Mouse (Mus musculus) heart, postnatal 4 days (tissue): ENCODE data around the gene Ablim1. TPM values are rescaled to one million over a fixed set of nuclear protein-coding genes. Genes with fewer than 3 reads are reported as not detected.

Source experiments
- DNase-seq: peaks from one replicate; pipeline ENCODE4 v3.0.0; 2021
- total RNA-seq, 2 experiments: library from RNA; stranded (reverse); gene quantifications; 2 replicates each; pipeline ENCODE4 v1.2.3; 2021

The Ablim1 gene
- total RNA-seq, 2 experiments from 2014 or later, result 312 to 353 TPM

DNA sequence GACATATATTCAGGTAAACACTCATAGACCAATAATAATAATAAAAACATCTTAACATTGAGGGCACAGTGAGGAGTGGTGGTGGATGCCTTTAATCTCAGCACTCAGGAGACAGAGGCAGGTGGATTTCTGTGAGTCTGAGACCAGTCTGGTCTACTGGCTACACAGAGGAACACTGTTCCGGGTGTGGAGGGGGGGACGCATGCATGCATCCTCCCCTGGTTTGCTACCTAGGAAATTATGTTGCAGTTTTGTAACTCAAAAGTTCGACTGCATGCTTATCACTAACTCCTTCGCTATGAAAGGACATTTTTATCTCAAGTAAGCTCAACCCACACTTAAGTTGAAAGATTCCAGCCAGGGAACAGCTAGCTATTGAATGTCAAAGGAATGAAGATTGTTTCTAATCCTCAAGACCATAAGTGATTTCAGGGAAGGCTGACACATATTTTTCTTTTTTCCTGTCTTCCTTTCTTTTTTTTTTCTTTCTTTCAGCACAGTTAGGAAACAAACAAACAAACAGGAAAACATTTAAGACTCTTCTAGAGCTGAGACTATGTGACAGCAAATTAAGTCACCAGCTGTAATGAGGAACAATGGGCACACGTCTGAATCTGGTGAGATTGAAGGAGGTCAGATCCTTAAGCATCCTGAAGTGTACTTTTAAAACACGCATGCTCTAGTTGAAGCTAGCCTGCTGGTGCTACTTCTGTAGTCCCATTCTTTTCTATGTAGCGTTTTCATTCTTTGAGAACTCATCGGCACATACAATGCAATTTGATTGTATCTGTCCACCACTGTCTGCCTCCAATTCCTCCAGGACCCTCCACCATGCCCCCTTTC lies 26.4 kb upstream of the Ablim1 start:
- no peak for DNase-seq

DNA sequence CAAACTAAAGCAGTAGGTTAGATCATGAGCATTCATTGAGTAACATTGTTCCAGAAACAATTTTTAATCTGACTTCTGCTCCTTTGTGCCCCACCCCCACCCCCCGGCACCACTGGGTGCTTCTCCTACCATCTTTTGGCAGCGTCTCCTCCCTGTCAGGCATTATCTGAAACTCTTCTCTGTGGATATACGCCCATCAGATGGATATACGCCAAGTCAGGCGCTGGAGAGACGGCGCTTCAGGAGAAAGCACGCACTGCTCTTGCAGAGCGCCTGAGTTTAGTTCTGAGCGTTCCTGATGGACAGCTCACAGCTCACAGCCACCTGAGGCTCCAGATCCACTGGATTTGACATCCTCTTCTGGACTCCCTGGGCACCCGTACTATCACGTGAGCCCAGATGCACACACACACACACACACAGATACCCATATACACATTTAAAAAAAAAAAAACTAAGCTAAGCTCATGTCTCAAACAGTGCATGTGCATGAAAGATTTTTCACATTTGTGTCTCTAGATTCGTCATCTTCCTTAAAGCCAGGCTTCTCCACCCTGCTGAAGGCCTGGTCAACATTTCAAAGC lies 24.7 kb upstream of the Ablim1 start:
- no peak for DNase-seq

GRCm38 (mm10) chr19:57335135-57335534 lies 20.4 kb upstream of the Ablim1 start:
- no peak for DNase-seq

- no peak for DNase-seq
Observed at GRCm38 (mm10) chr19:57333356-57333755, 18.6 kb upstream of the Ablim1 start.

DNA sequence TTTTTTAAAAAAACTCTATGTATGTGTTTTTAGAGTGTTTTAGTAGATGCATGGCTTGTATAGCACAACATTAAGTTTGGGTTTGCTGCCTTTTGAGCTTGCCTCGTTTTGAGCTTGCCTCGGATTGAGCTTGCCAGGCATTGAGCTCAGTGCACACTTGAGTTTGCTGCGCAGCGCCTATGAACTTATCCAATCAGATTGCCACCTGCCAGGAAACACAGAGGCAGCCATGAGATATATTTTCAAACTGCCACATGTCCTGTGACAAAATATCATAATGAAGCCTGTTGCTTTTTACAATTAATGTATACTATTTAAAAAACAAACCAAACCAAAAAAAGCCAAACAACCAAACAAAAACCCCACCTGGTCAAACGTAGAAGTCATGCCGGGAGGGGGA lies 16.5 kb upstream of the Ablim1 start:
- no peak for DNase-seq

GRCm38 (mm10) chr19:57330309-57330708 lies 15.6 kb upstream of the Ablim1 start:
- DNase-seq, result no peak

DNA sequence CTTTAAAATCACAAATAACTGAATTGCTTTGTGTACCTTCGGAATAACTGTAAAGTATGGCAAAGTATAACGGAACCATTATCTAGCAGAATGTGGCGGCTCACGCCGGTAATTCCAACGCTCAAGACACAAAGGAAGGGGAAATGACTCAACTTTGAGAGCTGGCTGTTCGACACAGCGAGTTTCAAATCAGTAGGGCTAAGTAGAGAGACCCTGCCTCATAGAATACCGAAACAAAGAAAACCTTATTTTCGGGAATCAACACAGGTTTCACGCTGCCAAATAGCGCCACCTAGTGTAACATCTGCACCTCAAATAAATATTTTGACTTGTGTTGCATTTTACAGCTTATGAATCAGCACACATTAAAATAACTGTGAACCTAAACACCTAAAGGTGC lies 14.1 kb upstream of the Ablim1 start:
- DNase-seq, result peak; percentile 69

DNA sequence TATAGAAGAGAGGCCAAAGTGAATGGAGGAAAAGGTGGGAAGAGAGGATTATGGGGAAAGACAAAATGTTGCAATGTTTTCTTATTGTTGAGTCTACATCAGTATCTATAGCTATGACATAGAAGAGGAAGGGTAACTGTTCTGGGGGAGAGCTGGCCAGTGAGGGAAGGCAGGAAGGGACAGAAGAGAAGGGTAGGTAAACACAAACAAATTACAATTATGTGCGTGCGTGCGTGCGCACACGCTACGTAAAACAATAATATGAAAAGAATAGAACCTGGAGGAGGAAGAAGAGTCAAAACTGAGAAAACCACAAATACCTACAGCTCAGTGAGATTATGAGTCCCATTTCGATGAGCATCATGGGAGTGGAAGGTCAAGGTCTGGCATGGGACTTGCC lies 13.6 kb upstream of the Ablim1 start:
- DNase-seq, result no peak

GRCm38 (mm10) chr19:57327679-57328078 lies 13.0 kb upstream of the Ablim1 start:
- no peak for DNase-seq

DNA sequence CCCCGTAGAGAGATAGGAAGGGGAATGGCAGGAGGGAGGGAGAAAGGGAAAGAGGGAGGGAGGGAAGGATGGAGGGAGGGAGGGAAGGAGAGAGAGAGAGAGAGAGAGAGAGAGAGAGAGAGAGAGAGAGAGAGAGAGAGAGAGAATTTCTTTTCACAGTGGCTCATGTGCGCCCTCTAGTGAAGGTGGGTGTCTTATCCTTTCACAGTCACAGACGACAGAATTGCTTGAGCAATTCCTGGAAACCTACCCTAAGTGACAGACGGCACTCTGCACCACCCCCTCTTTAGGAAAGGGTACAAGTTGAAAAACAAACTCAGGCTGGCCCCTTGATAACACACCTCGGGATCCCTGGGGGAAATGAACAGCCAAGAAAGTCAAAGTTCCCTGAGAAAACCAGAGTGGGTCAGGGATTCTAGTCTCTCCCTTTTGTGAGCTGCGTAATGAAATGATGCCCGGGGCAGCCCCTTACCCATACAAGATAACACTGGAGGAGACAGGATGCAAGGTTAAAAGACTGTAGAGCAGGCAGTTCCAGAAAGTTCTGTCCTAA lies 11.1 kb upstream of the Ablim1 start:
- DNase-seq, result peak; percentile 89

- no peak for DNase-seq
Observed at GRCm38 (mm10) chr19:57323087-57323486, 8.4 kb upstream of the Ablim1 start.

- DNase-seq, result no peak
Observed at GRCm38 (mm10) chr19:57322491-57322890, 7.8 kb upstream of the Ablim1 start.

DNA sequence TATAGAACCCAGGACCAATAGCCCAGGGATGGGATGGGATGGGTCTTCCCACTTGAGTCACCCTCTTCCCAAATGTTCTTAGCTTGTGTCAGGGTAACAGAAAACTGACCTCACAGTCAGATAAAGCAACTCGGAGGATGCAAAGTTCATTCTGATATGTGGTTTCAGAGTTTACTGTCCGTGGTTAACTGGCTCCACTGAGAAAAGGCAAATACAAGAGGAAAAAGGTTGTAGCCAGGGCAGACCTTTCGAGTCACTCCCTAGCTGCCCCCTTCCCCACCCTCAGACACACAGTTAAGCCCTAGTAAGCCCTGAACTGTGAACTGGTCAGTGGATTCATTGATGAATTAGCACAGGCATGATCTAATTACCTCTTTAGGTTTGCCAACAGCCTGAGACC lies 7.1 kb upstream of the Ablim1 start:
- no peak for DNase-seq

DNA sequence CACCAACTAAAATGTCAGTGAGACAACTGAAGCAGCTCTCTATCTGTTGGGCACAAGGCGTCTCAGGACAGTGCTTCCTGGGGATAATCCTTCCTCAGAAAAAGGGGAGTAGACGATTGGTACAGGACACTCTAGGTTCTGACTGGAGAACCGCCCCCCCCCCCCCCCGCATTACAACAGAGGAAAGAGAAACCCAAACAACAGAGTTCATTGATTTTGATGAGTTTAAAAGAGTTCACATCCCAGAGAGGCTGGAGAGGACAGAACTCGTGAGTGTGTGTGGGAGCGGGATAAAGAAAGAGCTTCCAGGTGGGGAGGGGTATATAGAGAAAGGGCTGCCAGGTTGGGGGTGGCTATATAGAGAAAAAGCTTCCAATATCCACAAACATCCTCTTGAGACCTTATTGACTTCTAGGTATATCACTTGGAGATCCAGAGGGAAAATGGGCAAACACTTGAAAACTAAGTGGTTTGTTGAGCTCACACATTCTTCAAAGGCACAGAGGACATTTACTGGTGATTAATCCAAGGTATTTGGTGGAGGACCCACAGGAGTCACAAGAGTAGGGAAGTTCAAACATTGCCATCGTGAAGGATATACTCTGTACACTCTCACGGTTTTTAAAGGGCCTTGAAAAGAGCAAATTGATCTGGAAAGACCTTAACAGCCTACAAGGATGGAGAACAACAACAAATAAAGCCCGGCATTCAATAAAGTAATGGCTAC lies 6.1 kb upstream of the Ablim1 start:
- no peak for DNase-seq

- DNase-seq, result no peak
Observed at GRCm38 (mm10) chr19:57316597-57316996, 1.9 kb upstream of the Ablim1 start.

DNA sequence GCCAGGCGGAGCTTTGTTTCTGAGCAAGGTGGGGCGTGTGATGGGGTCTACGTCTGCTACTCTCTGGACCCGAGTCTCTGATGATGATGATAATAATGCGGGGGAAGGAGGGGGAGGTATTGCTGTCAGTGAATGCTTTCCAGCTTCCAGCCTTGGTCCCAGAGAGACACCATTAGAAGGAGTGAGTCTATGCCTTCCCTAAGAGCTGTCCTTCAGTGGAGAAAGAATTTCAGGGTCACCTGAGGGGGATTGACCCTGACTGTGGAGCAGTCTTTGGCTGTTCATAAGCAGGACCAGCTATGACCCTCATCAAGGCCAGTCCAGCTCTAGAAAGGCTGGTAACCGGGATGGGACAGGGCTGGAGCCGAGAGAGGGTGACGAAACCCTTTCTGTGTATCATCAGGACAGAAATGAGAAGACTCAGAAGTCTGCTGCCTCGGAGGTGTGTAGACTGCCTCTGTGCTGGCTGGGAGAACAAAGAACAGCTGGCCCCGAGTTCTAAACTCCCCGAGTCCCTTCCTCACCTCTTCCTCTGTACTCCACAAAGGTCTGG lies 370 bp upstream of the Ablim1 start:
- no peak for DNase-seq

GRCm38 (mm10) chr19:57313891-57314345 lies 801 bp downstream of the Ablim1 start:
- no peak for DNase-seq

- no peak for DNase-seq
Observed at GRCm38 (mm10) chr19:57313226-57313625, 1.5 kb downstream of the Ablim1 start.

GRCm38 (mm10) chr19:57309980-57310379 lies 4.7 kb downstream of the Ablim1 start:
- no peak for DNase-seq

- no peak for DNase-seq
Observed at GRCm38 (mm10) chr19:57306601-57307000, 8.1 kb downstream of the Ablim1 start.

- DNase-seq, result peak; percentile 46
Observed at GRCm38 (mm10) chr19:57305972-57306371, 8.7 kb downstream of the Ablim1 start.

DNA sequence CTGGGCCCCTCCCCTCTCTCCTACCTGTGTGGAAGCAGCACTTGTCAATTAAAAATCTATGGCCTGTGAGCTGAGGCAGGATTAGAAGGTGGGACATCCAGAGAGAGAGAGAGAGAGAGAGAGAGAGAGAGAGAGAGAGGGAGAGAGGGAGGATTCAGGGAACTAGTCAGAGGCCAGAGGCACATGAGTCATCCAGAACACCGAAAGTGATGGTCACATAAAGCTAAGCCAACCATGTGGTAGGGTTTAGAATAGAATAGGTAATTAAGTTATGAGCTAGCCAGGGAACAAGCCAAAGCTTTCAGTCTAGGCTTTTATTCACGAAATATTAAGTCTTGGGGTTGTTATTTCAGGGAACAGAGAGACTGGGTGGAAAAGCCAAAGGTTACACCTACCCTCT lies 10.1 kb downstream of the Ablim1 start:
- no peak for DNase-seq

- no peak for DNase-seq
Observed at GRCm38 (mm10) chr19:57301961-57302395, 12.7 kb downstream of the Ablim1 start.
